Mouse (Mus musculus) hindlimb bud, embryonic 11.5 days (tissue): ENCODE data around the gene Sik2.

Experiments used
- DNase-seq: peaks from one replicate; pipeline ENCODE4 v3.0.0-alpha.2; 2012; ENCODE audit warnings: low read depth, low spot score; ENCODE audit errors: extremely low spot score

Sik2 gene

GRCm38 (mm10) chr9:50920933-50921895 lies 87.7 kb downstream of the Sik2 start:
- DNase-seq: no peak

- DNase-seq: no peak
These were observed 89.3 kb downstream of the Sik2 start for GRCm38 (mm10) chr9:50919554-50919953.

- DNase-seq: no peak
These were observed 90.7 kb downstream of the Sik2 start for GRCm38 (mm10) chr9:50918131-50918530.

- no peak for DNase-seq
These were observed 96.9 kb downstream of the Sik2 start for GRCm38 (mm10) chr9:50911861-50912515.

GRCm38 (mm10) chr9:50905321-50905720 lies 103.6 kb downstream of the Sik2 start:
- DNase-seq: no peak

GRCm38 (mm10) chr9:50904196-50904847 lies 104.6 kb downstream of the Sik2 start:
- no peak for DNase-seq

GRCm38 (mm10) chr9:50900026-50900920 lies 108.6 kb downstream of the Sik2 start:
- no peak for DNase-seq

- no peak for DNase-seq
These were observed 115.2 kb downstream of the Sik2 start for GRCm38 (mm10) chr9:50893665-50894064.

GRCm38 (mm10) chr9:50890494-50891090 lies 118.3 kb downstream of the Sik2 start:
- no peak for DNase-seq

GRCm38 (mm10) chr9:50889964-50890363 lies 118.9 kb downstream of the Sik2 start:
- no peak for DNase-seq

- no peak for DNase-seq
These were observed 119.7 kb downstream of the Sik2 start for GRCm38 (mm10) chr9:50889211-50889610.

- DNase-seq: no peak
These were observed 121.5 kb downstream of the Sik2 start for GRCm38 (mm10) chr9:50887351-50887750.

- no peak for DNase-seq
These were observed 122.0 kb downstream of the Sik2 start for GRCm38 (mm10) chr9:50886870-50887269.

GRCm38 (mm10) chr9:50885600-50885987 lies 123.3 kb downstream of the Sik2 start:
- no peak for DNase-seq

GRCm38 (mm10) chr9:50884741-50885599 lies 123.9 kb downstream of the Sik2 start:
- no peak for DNase-seq

GRCm38 (mm10) chr9:50884093-50884492 lies 124.8 kb downstream of the Sik2 start:
- no peak for DNase-seq

- no peak for DNase-seq
These were observed 126.7 kb downstream of the Sik2 start for GRCm38 (mm10) chr9:50882183-50882582.

GRCm38 (mm10) chr9:50877431-50877830 lies 131.4 kb downstream of the Sik2 start:
- no peak for DNase-seq

- DNase-seq: no peak
These were observed 132.6 kb downstream of the Sik2 start for GRCm38 (mm10) chr9:50876287-50876686.
